Mouse (Mus musculus) hindbrain, embryonic 10.5 days (tissue): ENCODE results near the gene Pbrm1. TPM values are rescaled to one million over a fixed set of nuclear protein-coding genes. Genes with fewer than 3 reads are reported as not detected.

Experiments used
- DNase-seq: peaks from one replicate; pipeline ENCODE4 v3.0.0-alpha.2; 2017; ENCODE audit warnings: low spot score
- H3K27ac ChIP-seq: fragments of 300-500 bp; sonication (generic); 2 replicates; pipeline ENCODE4 v1.5.1; 2016; ENCODE audit warnings: mild to moderate bottlenecking, moderate library complexity
- H3K27me3 ChIP-seq: fragments of 300-500 bp; sonication (generic); 2 replicates; pipeline ENCODE4 v1.6.1; 2016; ENCODE audit warnings: mild to moderate bottlenecking; ENCODE audit not compliant: poor library complexity, insufficient read depth, severe bottlenecking
- H3K36me3 ChIP-seq: fragments of 300-500 bp; sonication (generic); 2 replicates; pipeline ENCODE4 v1.6.1; 2016; ENCODE audit warnings: mild to moderate bottlenecking, moderate library complexity
- H3K4me1 ChIP-seq: fragments of 300-500 bp; sonication (generic); replicated peaks from 2 replicates; pipeline ENCODE4 v1.6.1; 2016; ENCODE audit warnings: mild to moderate bottlenecking
- H3K4me3 ChIP-seq: fragments of 300-500 bp; sonication (generic); 2 replicates; pipeline ENCODE4 v1.5.1; 2016; ENCODE audit warnings: mild to moderate bottlenecking, moderate library complexity
- H3K9me3 ChIP-seq: fragments of 300-500 bp; sonication (generic); 2 replicates; pipeline ENCODE4 v1.6.1; 2016; ENCODE audit warnings: mild to moderate bottlenecking, moderate library complexity
- WGBS: fragments of 180-500 bp; shearing (Covaris S2); methylation state at CpG from one replicate; pipeline ENCODE4 v1.1.7; 2016; 5-methylcytosine and 5-hydroxymethylcytosine counted together
- polyA plus RNA-seq: library from polyadenylated mRNA; unstranded; fragments of >200 nt; fragmentation: Nextera tagmentation; extraction: Ambion mirVana; gene quantifications from 2 replicates; pipeline ENCODE4 v1.2.1, GENCODE M21; 2016

The Pbrm1 gene
- polyA plus RNA-seq, 1 experiment from 2014 or later = 130 TPM

GRCm38 (mm10) chr14:31130236-31131220 is 111.6 kb downstream of the Pbrm1 start, which contains the start of gene Nt5dc2:
Nt5dc2 (plus strand) TSS chr14:31131053.
- Histone ChIP-seq H3K4me3 (peak within 1 kb of the TSS; percentile 98), H3K4me1 (peaks cover 77% of the 10 kb centered on the region), H3K36me3 (peaks cover 42% of the 10 kb centered on the region), H3K27ac (peak within 1 kb of the TSS; percentile 97), H3K27me3 (no peaks in the 10 kb centered on the region), H3K9me3 (no peaks in the 10 kb centered on the region)
- WGBS = 5% methylated on average over 63 of the region's 63 CpGs
- peak; percentile 93 for DNase-seq

GRCm38 (mm10) chr14:31131272-31131821 is 112.4 kb downstream of the Pbrm1 start:
- peaks cover 73% of the 10 kb centered on the region for H3K4me1 ChIP-seq
- WGBS = under 1% methylated on average over 43 of the region's 43 CpGs
- DNase-seq = peak; percentile 57
- H3K27me3 ChIP-seq = no peaks in the 10 kb centered on the region
- peak overlapping the region; percentile 97 for H3K27ac ChIP-seq
- H3K36me3 ChIP-seq = peaks cover 42% of the 10 kb centered on the region
- H3K9me3 ChIP-seq = no peaks in the 10 kb centered on the region
- peak overlapping the region; percentile 98 for H3K4me3 ChIP-seq

GRCm38 (mm10) chr14:31132031-31132430 is 113.1 kb downstream of the Pbrm1 start:
- Histone ChIP-seq H3K4me3 (peak overlapping the region; percentile 98), H3K4me1 (peaks cover 67% of the 10 kb centered on the region), H3K27me3 (no peaks in the 10 kb centered on the region), H3K36me3 (peaks cover 48% of the 10 kb centered on the region), H3K9me3 (no peaks in the 10 kb centered on the region), H3K27ac (peak overlapping the region; percentile 97)
- no peak for DNase-seq
- 13% methylated on average over 6 of the region's 6 CpGs for WGBS

DNA sequence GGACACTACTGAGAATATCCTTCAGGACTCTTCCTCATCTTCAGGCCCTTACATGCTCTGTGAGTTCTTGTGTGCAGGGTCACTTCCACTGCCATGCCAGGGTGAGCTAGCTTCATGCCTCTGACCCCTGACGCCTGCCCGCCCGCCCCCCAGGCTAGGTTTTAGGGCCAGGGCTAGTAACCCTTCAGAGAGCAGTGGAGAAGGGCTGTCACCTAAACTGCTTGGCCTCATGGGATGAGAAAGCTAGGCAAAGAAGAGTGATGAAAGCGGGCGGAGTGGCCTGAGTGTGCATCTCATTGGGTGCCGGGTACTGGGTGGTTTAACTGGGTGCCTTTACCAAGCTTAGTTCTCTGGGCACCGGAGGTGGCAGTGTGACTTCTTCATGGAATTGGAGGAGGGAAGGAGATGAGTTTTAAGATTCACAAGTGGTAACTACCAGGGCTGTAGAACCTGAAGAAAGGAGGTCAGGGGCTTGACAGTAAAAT is 113.6 kb downstream of the Pbrm1 start:
- H3K4me1 ChIP-seq = peaks cover 65% of the 10 kb centered on the region
- H3K36me3 ChIP-seq = peaks cover 53% of the 10 kb centered on the region
- no peaks in the 10 kb centered on the region for H3K27me3 ChIP-seq
- H3K9me3 ChIP-seq = no peaks in the 10 kb centered on the region
- H3K27ac ChIP-seq = peak overlapping the region; percentile 97; the same call in 1 of the 2 replicates
- peak overlapping the region; percentile 98 for H3K4me3 ChIP-seq
- WGBS = 88% methylated on average over 7 of the region's 7 CpGs
- no peak for DNase-seq

DNA sequence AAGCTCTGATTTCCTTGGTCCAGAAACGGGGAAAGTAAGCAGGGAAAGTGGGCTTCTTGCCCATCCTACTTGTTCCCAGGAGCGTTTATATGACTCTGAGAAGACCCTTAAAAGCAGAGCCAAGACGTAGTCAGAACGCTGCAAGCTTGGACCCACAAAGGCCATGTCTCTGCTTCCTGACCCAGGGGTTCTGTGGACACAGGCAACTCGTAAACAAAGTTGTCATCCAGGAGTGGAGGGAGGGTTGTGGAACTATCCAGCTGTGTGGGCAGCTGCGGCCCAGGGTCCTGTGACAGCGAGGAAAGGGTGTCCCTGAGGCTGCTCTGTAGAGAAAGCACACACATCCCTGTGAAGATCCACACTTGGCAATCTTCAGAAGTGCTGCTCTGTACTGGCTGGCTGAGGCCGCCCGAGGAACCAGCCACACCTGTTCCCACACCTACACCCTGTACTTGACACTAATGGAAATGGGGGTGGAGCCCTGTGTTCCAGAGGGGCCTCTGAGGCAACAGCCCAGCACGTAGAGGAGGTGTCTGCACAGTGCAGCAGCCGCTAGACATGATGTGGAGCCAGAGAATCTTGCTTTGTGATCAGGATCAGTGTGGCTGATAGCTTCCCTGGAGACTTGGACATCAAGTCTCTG is 114.2 kb downstream of the Pbrm1 start:
- Histone ChIP-seq H3K27me3 (no peaks in the 10 kb centered on the region), H3K4me1 (peaks cover 66% of the 10 kb centered on the region), H3K9me3 (no peaks in the 10 kb centered on the region), H3K4me3 (peak overlapping the region; percentile 98), H3K36me3 (peaks cover 59% of the 10 kb centered on the region), H3K27ac (peak overlapping the region; percentile 41; the same call in 1 of the 2 replicates)
- 82% methylated on average over 11 of the region's 11 CpGs for WGBS
- DNase-seq = no peak

DNA sequence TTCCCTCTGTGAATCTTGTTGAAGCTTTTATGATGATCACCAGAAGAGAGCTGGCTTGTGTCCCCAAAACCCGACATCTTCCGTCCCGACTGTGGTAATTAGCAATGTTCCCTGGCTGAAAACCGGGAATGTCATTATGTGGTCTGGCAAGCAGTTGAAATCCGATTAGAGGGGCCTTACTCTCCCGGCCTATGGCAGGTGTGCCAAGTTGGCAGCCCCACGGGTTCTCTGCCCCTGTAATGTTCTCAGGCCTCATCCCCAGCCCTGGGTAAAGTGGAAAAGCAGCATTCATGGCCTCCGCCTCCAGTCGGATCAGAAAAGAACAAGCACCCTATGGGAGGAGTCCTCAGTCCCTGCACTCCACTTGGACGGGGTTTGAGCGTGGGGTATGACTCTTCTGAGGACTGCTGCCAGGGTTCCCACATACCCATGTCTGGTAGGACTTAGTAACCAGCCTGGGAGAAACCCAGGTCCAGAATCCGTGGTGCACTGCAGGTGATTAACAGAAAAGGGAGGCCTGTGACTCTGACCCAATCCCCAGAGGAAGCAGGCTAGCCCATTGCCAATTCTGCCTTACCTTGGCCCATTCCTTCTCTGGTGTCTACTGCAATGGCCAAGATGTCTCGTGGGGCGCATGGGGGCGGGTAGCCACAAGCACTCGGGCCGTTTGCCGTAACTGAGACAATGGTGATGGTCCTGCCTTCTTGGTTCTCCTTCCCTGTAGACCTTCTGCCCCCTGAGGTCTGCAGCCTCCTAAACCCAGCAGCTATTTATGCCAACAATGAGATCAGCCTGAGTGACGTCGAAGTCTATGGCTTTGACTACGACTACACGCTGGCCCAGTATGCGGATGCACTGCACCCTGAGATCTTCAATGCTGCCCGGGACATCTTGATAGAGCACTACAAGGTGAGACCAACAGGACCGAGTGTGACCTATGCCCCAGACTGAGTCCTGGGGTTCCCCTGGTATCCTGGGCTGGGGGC is 115.4 kb downstream of the Pbrm1 start:
- peaks cover 71% of the 10 kb centered on the region for H3K36me3 ChIP-seq
- H3K9me3 ChIP-seq = no peaks in the 10 kb centered on the region
- DNase-seq = no peak
- WGBS = 92% methylated on average over 25 of the region's 25 CpGs
- H3K4me1 ChIP-seq = peaks cover 62% of the 10 kb centered on the region
- no peak overlapping the region for H3K27ac ChIP-seq
- H3K4me3 ChIP-seq = no peak overlapping the region
- H3K27me3 ChIP-seq = no peaks in the 10 kb centered on the region

DNA sequence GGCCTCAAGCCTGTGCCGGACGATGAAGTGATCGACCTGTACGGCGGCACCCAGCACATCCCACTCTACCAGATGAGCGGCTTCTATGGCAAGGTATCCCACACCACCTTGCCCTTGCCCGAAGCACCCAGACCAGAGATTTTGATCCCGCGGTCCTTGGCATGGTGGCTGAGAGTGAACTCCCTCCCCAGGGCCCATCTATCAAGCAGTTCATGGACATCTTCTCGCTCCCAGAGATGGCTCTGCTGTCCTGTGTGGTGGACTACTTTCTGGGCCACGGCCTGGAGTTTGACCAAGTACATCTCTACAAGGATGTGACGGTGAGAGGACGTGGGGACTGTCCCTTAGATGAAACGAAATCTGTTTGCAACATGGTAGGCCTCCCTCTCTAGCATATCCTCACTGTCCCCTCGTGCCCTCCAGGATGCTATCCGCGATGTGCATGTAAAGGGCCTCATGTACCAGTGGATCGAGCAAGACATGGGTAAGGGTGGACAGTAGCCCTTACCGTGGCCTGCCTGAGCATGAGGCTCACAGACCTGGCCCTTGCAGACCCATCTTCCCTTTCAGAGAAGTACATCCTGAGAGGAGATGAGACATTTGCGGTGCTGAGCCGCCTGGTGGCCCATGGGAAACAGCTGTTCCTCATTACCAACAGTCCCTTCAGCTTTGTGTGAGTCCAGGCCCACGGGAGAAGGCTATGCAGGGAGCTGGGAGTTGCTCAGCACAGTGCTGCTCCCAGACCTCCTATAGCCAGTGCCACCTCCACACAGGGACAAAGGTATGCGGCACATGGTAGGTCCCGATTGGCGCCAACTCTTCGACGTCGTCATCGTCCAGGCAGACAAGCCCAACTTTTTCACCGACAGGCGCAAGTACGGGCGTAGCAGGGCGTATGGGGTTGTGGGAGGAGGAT is 116.8 kb downstream of the Pbrm1 start:
- H3K9me3 ChIP-seq = no peaks in the 10 kb centered on the region
- WGBS = 94% methylated on average over 34 of the region's 34 CpGs
- H3K36me3 ChIP-seq = peaks cover 85% of the 10 kb centered on the region
- H3K27me3 ChIP-seq = no peaks in the 10 kb centered on the region
- no peak for DNase-seq
- H3K4me1 ChIP-seq = peaks cover 50% of the 10 kb centered on the region
- H3K4me3 ChIP-seq = no peak overlapping the region
- H3K27ac ChIP-seq = no peak overlapping the region

DNA sequence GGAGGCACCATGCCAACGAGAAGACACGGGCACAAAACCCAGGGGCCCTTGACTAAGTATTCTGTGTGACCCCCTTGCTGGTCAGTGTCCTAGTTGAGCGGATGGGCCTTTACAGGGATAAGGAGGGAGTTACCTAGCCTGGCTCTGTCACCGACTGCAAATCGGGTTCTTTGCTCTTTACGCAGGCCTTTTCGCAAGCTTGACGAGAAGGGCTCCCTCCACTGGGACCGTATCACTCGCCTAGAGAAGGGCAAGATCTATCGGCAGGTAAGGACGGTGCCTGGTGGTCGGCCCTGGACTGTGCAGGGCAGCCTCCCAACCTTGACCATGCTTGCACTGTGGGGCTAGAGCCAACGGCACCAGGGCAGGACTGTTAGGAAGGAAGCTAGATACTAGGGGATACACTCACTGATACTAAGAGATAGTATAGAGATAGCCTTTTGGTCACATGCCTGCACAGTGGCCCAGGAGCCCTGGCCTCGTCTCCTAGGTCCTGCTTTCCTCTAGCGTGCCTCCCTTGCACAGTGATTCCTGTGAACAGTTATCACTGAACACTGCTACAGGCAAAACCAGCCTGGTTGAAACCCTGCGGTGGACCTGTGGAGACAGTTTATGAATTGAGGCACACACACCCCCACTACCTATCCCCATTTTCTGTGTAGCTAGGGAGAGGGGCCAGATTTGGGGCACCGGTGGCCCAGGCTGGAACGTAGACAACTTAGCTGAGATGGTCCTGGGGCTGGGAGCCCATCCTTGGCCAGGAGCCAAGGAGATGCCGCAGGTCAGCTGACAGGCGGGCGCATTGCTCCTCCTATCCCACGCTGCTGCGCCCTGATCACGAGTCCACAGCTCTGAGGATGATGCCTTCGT is 117.7 kb downstream of the Pbrm1 start:
- H3K27ac ChIP-seq = no peak overlapping the region
- 92% methylated on average over 26 of the region's 26 CpGs for WGBS
- peaks cover 41% of the 10 kb centered on the region for H3K4me1 ChIP-seq
- H3K27me3 ChIP-seq = no peaks in the 10 kb centered on the region
- DNase-seq = no peak
- no peak overlapping the region for H3K4me3 ChIP-seq
- no peaks in the 10 kb centered on the region for H3K9me3 ChIP-seq
- H3K36me3 ChIP-seq = peaks cover 94% of the 10 kb centered on the region

DNA sequence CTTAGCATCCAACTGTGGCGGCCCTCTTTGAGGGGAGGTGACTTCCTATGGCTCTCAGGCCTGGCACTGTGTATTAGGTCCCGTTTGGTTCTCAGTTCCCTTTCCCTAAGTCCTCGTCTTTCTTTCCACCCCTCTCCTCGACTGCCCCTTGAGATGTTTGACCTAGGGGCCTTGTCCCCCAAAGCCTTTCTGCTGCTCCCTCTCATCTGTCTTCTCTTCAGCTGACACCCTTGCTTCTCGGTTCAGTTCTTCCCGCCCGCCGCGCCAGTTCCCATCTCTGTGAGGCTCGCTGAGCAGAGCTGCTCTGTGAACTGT is 118.3 kb downstream of the Pbrm1 start:
- Histone ChIP-seq H3K4me3 (no peak overlapping the region), H3K27me3 (no peaks in the 10 kb centered on the region), H3K4me1 (peaks cover 35% of the 10 kb centered on the region), H3K36me3 (peaks cover 100% of the 10 kb centered on the region), H3K9me3 (0 out of 2 replicates have a peak, but pooled peaks cover 4% of the 10 kb centered on the region), H3K27ac (0 out of 2 replicates have a peak overlapping the region, but pooled peaks have one; percentile 50)
- 92% methylated on average over 10 of the region's 10 CpGs for WGBS
- no peak for DNase-seq

- H3K27ac ChIP-seq = peak overlapping the region; percentile 50; the same call in 1 of the 2 replicates
- H3K4me3 ChIP-seq = no peak overlapping the region
- WGBS = 74% methylated on average over 11 of the region's 11 CpGs
- no peak for DNase-seq
- H3K36me3 ChIP-seq = peaks cover 100% of the 10 kb centered on the region
- no peaks in the 10 kb centered on the region for H3K27me3 ChIP-seq
- 0 out of 2 replicates have a peak, but pooled peaks cover 7% of the 10 kb centered on the region for H3K9me3 ChIP-seq
- peaks cover 29% of the 10 kb centered on the region for H3K4me1 ChIP-seq
These were observed 118.9 kb downstream of the Pbrm1 start for GRCm38 (mm10) chr14:31137791-31138190.
